Mouse (Mus musculus) thymus, adult 2 months (tissue): ENCODE data around the gene AC131692.1. TPM values are rescaled to one million over a fixed set of nuclear protein-coding genes. Genes with fewer than 3 reads are reported as not detected.

Source experiments
- DNase-seq: peaks from one replicate; pipeline ENCODE4 v3.0.0; 2021
- H3K27ac ChIP-seq: fragments of 200-500 bp; 2 replicates; pipeline ENCODE4 v1.5.1; 2012; ENCODE audit warnings: low read length, control low read depth; ENCODE audit not compliant: control insufficient read depth, insufficient read depth
- H3K27me3 ChIP-seq: fragments of 200-500 bp; 2 replicates; pipeline ENCODE4 v1.6.1; 2012; ENCODE audit warnings: mild to moderate bottlenecking, low read length, moderate library complexity, mixed read lengths; ENCODE audit not compliant: control insufficient read depth, insufficient read depth
- H3K36me3 ChIP-seq: fragments of 200-500 bp; 2 replicates; pipeline ENCODE4 v1.6.1; 2012; ENCODE audit warnings: mild to moderate bottlenecking, low read length, moderate library complexity; ENCODE audit not compliant: control insufficient read depth, insufficient read depth
- H3K4me1 ChIP-seq: fragments of 200-500 bp; replicated peaks from 2 replicates; pipeline ENCODE4 v1.6.1; 2012; ENCODE audit warnings: low read length; ENCODE audit not compliant: control insufficient read depth, insufficient read depth
- H3K4me3 ChIP-seq: fragments of 200-500 bp; 2 replicates; pipeline ENCODE4 v1.5.1; 2012; ENCODE audit warnings: mild to moderate bottlenecking, low read length, control low read depth, moderate library complexity; ENCODE audit not compliant: control insufficient read depth, insufficient read depth
- CTCF ChIP-seq: fragments of 200-500 bp; IDR thresholded peaks from 2 replicates; pipeline ENCODE4 v1.5.1; 2012; ENCODE audit warnings: mild to moderate bottlenecking, control low read depth, low read length, moderate library complexity, borderline replicate concordance; ENCODE audit not compliant: control insufficient read depth, poor library complexity, insufficient read depth; ENCODE audit errors: extremely low read depth
- POLR2A ChIP-seq: fragments of 200-500 bp; IDR thresholded peaks from 2 replicates; pipeline ENCODE4 v1.6.1; 2012; ENCODE audit warnings: mild to moderate bottlenecking, low read length, control low read depth, moderate library complexity; ENCODE audit not compliant: control insufficient read depth, poor library complexity, insufficient read depth; ENCODE audit errors: extremely low read depth
- WGBS: fragments of 180-500 bp; shearing (Covaris S2); methylation state at CpG from one replicate; pipeline ENCODE4 v1.1.7; 2018; 5-methylcytosine and 5-hydroxymethylcytosine counted together
- polyA plus RNA-seq: library from polyadenylated mRNA; depleted of rRNA; stranded (reverse); fragments of >200 nt; gene quantifications from 2 replicates; pipeline ENCODE4 v1.2.3, GENCODE M21; 2012

AC131692.1 gene
- polyA plus RNA-seq, 1 experiment = 0.66 TPM

DNA sequence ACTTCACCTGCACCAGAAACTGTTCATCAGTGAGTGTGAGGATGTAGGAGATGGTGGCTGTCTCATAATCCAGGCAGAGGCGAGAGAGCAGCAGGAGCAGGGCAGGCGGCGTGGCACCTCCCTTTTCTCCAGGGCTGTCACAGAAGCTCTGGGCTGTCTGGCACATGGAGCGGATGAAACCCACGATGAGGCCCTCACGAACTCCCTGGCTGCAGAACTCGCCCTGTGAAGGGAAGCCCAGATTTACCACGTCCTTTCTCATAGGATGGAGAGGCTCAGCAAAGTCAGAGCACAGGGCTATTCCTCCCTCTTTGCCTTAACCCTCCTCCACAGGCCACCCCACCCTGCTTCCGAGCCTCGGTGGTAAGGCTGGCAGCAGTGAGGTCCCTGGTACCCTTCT lies 24.4 kb upstream of the AC131692.1 start:
- Histone ChIP-seq H3K4me1 (peaks cover 28% of the 10 kb centered on the region), H3K27me3 (no peaks in the 10 kb centered on the region), H3K4me3 (no peak overlapping the region), H3K27ac (no peak overlapping the region), H3K36me3 (no peaks in the 10 kb centered on the region)
- WGBS = 95% methylated on average over 10 of the region's 10 CpGs
- no peak for DNase-seq
- TF ChIP-seq POLR2A (no peak), CTCF (no peak)

DNA sequence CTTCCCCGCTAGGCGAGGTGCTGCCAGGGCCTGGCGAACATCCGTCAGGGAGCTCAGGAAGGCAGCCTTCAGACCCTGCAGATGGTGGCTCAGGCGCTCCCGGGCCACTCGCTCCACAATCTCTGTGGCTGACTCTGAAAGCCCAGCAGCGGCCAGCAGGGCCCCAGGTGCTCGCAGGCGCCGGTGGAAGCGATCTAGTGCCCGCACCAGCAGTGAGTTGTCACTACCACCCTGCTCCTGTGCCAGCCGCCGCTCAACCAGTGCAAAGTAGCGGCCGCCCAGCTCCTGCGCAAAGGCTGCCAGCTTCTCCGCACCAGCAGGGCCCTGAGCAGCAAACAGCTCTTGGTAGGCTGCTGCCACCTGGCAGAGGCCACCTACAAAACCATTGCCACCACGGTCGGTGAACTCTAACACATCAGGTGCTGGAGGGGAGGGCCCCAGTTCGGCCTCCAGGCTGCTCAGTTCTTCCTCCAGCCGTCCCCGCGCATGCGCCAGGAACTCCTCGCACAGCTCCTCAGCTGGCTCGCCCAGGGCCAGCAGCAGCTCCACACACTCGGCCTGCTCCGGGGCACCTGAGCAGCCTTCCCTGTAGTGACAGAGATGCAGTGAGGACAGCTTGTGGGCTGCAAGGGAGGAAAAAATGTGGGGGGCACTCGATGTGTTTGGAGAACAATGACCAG lies 23.5 kb upstream of the AC131692.1 start:
- no peak for DNase-seq
- no peak for TF ChIP-seq CTCF
- TF ChIP-seq POLR2A = no peak
- Histone ChIP-seq H3K4me3 (peak overlapping the region; percentile 25), H3K36me3 (no peaks in the 10 kb centered on the region), H3K4me1 (peaks cover 28% of the 10 kb centered on the region), H3K27ac (peak overlapping the region; percentile 76), H3K27me3 (no peaks in the 10 kb centered on the region)
- 80% methylated on average over 31 of the region's 31 CpGs for WGBS

DNA sequence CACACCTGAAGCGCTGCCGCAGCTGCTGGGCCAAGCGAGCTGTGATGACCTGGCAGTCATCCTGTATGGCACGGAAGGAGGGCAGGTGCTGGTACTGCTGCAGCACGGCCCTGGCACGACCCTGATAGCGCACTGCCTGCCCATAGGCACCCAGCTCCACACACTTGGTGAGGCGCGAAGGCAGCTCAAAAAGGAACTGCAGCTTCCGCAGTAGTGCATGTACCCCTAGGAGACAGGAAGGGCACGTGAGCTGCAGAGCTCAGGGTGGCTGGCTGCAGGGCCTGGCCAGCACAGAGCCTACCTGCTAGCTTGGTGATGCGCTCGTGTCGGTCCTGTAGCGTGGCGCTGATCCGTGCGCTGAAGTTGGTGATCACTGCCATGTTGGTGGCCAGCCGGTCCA lies 23.0 kb upstream of the AC131692.1 start:
- WGBS = 79% methylated on average over 19 of the region's 19 CpGs
- Histone ChIP-seq H3K27ac (peak overlapping the region; percentile 76), H3K4me3 (peak overlapping the region; percentile 25), H3K27me3 (no peaks in the 10 kb centered on the region), H3K4me1 (peaks cover 31% of the 10 kb centered on the region), H3K36me3 (no peaks in the 10 kb centered on the region)
- no peak for DNase-seq
- TF ChIP-seq POLR2A (no peak), CTCF (no peak)

DNA sequence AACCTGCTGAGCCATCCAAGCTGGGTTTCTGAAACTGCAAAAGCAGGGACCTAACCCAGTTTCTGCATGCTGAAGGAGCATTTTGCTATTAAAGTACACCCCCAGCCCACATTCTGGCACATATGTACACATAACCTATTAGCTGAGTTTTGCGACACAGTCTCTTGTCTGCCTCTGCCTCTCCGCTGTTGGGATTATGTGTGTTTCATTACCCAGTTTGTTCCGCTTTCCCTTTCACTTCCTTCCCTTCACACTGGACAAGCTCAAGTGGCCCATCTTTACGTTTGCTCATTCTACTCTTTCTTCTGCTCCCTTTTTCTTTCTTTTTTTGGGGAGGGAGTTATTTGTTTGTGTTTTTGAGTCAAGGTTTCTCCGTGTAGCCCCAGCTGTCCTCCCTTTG lies 20.3 kb upstream of the AC131692.1 start:
- peaks cover 20% of the 10 kb centered on the region for H3K4me1 ChIP-seq
- no peaks in the 10 kb centered on the region for H3K27me3 ChIP-seq
- TF ChIP-seq POLR2A = no peak
- no peak for TF ChIP-seq CTCF
- H3K36me3 ChIP-seq = no peaks in the 10 kb centered on the region
- no peak for DNase-seq
- no peak overlapping the region for H3K27ac ChIP-seq
- 92% methylated on average over 5 of the region's 5 CpGs for WGBS
- no peak overlapping the region for H3K4me3 ChIP-seq

DNA sequence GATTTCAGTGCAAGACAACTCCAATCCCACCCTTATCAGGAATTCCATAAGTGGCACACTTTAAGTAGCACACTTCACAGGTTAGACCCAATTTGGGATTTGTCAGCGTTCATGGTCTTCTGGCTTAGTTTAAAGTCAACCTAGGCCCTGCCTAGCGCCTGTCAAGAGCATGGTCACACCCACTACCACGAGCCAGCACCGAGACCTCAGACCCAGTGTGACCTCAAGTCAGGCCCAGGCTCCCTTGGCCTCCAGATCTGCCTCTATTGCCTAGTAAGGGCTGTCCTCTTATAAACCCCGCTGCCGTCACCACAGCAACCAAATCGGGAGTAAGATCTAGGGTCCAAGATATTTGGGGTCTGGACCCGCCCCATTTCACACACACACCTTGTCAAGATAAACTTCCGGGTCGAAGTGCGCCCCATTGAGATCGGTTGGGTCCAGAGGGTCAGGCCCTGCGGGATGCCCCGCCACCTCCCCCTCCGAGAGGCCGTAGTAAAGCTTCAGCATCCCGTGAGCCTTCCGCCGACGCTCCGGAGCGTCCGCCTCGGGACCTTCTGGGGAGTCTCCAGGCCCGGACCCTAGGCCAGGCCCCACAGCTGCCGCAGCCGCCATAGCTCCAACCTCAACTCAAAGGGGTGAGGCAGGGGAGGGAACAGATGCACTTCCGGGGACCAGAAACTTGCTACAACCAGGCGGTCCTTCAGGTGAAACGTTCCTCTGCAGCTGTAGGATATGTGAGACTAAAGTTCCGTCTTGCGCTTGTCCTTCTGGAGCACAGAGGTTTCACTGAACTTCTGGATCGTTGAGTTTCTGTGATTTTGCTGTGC lies 17.4 kb upstream of the AC131692.1 start, which contains the start of gene Vps51:
Gene Vps51 (minus strand): TSS at position 668 of the 830 bp plus-strand sequence.
- Histone ChIP-seq H3K4me1 (peaks cover 10% of the 10 kb centered on the region), H3K27ac (peak within 1 kb of the TSS; percentile 35; the same call in 1 of the 2 replicates), H3K36me3 (peaks cover 2% of the 10 kb centered on the region; the same call in 1 of the 2 replicates), H3K4me3 (peak within 1 kb of the TSS; percentile 64), H3K27me3 (no peaks in the 10 kb centered on the region)
- DNase-seq = peak; percentile 87
- TF ChIP-seq POLR2A = no peak
- TF ChIP-seq CTCF = no peak
- WGBS = under 1% methylated on average over 33 of the region's 33 CpGs

DNA sequence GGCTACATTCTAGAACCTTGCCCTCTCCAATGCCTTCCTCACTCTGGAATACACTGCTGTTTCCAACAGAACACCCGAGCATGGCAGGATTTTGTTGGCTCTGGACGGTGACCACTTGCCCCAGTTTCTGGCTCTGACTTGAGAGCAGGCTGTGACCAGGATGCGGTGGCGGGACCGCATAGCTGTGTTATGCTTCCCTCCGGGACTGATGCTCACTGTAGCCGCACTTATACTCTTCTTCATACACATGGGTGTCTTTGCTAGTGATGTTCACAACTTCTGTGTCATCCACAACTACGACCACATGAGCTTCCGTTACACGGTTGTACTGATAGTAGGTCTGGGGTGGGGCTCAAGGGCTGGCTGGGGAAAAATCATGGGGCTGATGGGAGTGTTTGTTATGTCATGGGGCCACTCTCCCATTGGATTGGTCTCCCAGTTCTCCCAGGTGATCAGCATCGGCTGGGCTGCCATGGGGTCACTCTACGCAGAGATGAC lies 14.2 kb upstream of the AC131692.1 start, which contains the start of gene Tmem262:
Gene Tmem262 (plus strand): TSS at position 51 of the 498 bp plus-strand sequence.
- Histone ChIP-seq H3K27me3 (no peaks in the 10 kb centered on the region), H3K4me3 (no peak within 1 kb of the TSS), H3K4me1 (peaks cover 17% of the 10 kb centered on the region), H3K27ac (no peak within 1 kb of the TSS), H3K36me3 (peaks cover 7% of the 10 kb centered on the region; the same call in 1 of the 2 replicates)
- DNase-seq = no peak
- no peak for TF ChIP-seq CTCF
- TF ChIP-seq POLR2A = no peak
- WGBS = 98% methylated on average over 12 of the region's 12 CpGs
